Mouse (Mus musculus) small intestine, adult 2 months (tissue): Measurements from ENCODE around the gene Inhbc. TPM values are rescaled to one million over a fixed set of nuclear protein-coding genes. Genes with fewer than 3 reads are reported as not detected.

Source experiments
- H3K27ac ChIP-seq: fragments of 200-500 bp; 2 replicates; pipeline ENCODE4 v1.5.1; 2012; ENCODE audit warnings: low read depth, low read length, control low read depth, inconsistent platforms; ENCODE audit not compliant: insufficient read depth
- H3K27me3 ChIP-seq: fragments of 200-500 bp; 2 replicates; pipeline ENCODE4 v1.6.1; 2012; ENCODE audit warnings: mild to moderate bottlenecking, moderate library complexity, low read length, inconsistent platforms; ENCODE audit not compliant: control insufficient read depth, insufficient read depth
- H3K36me3 ChIP-seq: fragments of 200-500 bp; 2 replicates; pipeline ENCODE4 v1.6.1; 2012; ENCODE audit warnings: mild to moderate bottlenecking, low read length, control low read depth, inconsistent platforms; ENCODE audit not compliant: control insufficient read depth, insufficient read depth
- H3K4me1 ChIP-seq: fragments of 200-500 bp; 2 replicates; pipeline ENCODE4 v1.6.1; 2012; ENCODE audit warnings: low read length, inconsistent platforms, mixed read lengths; ENCODE audit not compliant: control insufficient read depth, insufficient read depth, insufficient read length
- H3K4me3 ChIP-seq: fragments of 200-500 bp; 2 replicates; pipeline ENCODE4 v1.5.1; 2012; ENCODE audit warnings: low read depth, mild to moderate bottlenecking, control low read depth, inconsistent platforms, low read length, moderate library complexity
- CTCF ChIP-seq: fragments of 200-500 bp; IDR thresholded peaks from 2 replicates; pipeline ENCODE4 v1.5.1; 2012; ENCODE audit warnings: low read depth, mild to moderate bottlenecking, control low read depth, inconsistent platforms, low read length, moderate library complexity, mixed read lengths; ENCODE audit not compliant: insufficient replicate concordance, insufficient read length; ENCODE audit errors: extremely low read depth
- POLR2A ChIP-seq: fragments of 200-500 bp; IDR thresholded peaks from 2 replicates; pipeline ENCODE4 v1.6.1; 2012; ENCODE audit warnings: low read depth, mild to moderate bottlenecking, control low read depth, inconsistent platforms, low read length, moderate library complexity
- WGBS: fragments of 180-500 bp; shearing (Covaris S2); methylation state at CpG from one replicate; pipeline ENCODE4 v1.1.7; 2018; 5-methylcytosine and 5-hydroxymethylcytosine counted together
- polyA plus RNA-seq: library from polyadenylated mRNA; depleted of rRNA; stranded (reverse); fragments of >200 nt; gene quantifications from 2 replicates; pipeline ENCODE4 v1.2.3, GENCODE M21; 2012; rRNA removed

Inhbc gene
- 0.09 TPM in 1 of 2 replicates, not detected in the other for polyA plus RNA-seq

DNA sequence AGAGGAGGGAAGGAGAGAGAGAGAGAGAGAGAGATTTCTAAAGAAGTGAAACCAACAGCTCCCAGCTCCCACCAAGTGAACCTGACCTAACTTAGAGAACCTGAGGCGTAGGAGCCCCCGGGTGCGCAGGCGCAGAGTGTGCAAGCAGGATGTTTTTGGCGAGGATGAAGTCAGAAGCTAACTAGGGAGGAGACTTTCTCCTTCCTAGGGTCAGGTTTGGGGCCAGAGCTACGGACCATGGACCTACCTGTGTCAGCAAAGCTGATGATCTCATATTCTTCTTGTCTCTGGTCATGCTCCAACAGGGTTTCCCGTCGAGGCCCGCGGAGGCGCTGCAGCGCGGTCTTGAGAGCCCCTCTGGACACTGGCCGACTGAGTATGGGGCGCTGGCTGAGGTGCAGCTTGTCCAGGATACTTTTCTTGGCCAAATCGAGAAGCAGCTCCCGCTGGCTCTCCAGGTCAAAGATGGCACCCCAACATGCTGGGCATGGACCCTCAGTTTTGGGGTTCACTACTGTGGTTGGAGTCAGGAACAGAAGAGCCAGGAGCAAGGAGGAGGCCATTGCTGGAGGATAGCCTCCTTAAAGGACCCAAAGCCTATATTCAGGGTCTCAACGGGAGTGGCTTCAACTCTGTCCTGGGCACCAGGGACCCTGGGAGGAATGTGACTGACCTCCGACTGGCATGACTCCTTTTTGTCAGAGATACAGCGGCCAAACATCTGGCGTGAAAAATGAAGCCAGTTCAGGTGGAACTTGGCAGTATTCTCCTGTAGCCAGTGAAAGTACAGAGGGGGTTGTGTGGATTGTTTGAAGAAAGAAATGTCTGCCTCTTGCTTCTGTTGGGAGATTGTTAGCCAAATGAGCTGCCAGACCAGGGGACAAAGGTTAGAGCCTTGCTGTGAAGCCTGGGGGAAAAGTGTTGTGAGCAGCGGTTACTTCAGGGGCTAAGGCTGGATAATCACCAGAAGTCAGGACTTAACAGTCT, at the start of gene Inhbc:
TSS of gene Inhbc (minus strand) at position 598 of the 987 bp plus-strand sequence.
- Histone ChIP-seq H3K27ac (no peak within 1 kb of the TSS), H3K27me3 (no peaks in the 10 kb centered on the region), H3K4me1 (no peaks in the 10 kb centered on the region), H3K4me3 (no peak within 1 kb of the TSS), H3K36me3 (no peaks in the 10 kb centered on the region)
- TF ChIP-seq CTCF (no peak), POLR2A (no peak)
- 79% methylated on average over 22 of the region's 22 CpGs for WGBS

DNA sequence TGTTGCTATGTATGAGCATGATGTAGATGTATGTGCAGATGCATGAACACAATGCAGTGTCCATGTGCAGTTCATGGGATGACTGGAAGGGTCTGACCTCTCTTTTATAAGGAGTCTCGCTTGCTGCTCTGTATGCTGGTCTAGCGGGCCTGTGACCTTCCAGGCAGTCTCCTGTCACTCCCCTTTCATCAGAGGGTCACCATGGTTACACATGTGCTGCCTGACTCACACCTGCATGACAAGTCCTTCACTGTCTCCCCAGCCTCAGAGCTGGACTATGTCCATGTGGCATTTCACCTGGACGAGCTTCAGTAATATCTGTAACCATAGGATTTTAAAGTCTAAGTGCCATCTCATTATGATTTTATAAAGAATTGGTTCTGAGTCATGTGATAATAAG, 43.9 kb upstream of the Inhbc start:
- Histone ChIP-seq H3K27me3 (no peaks in the 10 kb centered on the region), H3K36me3 (peaks cover 5% of the 10 kb centered on the region; the same call in 1 of the 2 replicates), H3K27ac (no peak overlapping the region), H3K4me3 (no peak overlapping the region), H3K4me1 (no peaks in the 10 kb centered on the region)
- 85% methylated on average over 3 of the region's 3 CpGs for WGBS
- TF ChIP-seq POLR2A (no peak), CTCF (no peak)

GRCm38 (mm10) chr10:127413585-127413984, 43.4 kb upstream of the Inhbc start:
- no peak overlapping the region for H3K4me3 ChIP-seq
- no peaks in the 10 kb centered on the region for H3K27me3 ChIP-seq
- WGBS: 68% methylated on average over 1 of the region's 1 CpGs
- H3K27ac ChIP-seq: no peak overlapping the region
- no peaks in the 10 kb centered on the region for H3K4me1 ChIP-seq
- no peak for TF ChIP-seq CTCF
- TF ChIP-seq POLR2A: no peak
- H3K36me3 ChIP-seq: peaks cover 5% of the 10 kb centered on the region; the same call in 1 of the 2 replicates

- peaks cover 3% of the 10 kb centered on the region; the same call in 1 of the 2 replicates for H3K36me3 ChIP-seq
- no peak overlapping the region for H3K27ac ChIP-seq
- 40% methylated on average over 2 of the region's 2 CpGs for WGBS
- no peak overlapping the region for H3K4me3 ChIP-seq
- no peaks in the 10 kb centered on the region for H3K4me1 ChIP-seq
- H3K27me3 ChIP-seq: no peaks in the 10 kb centered on the region
- TF ChIP-seq POLR2A (no peak), CTCF (no peak)
These were observed 42.5 kb upstream of the Inhbc start for GRCm38 (mm10) chr10:127412776-127413175.

- no peak overlapping the region for H3K4me3 ChIP-seq
- no peaks in the 10 kb centered on the region for H3K27me3 ChIP-seq
- TF ChIP-seq POLR2A (no peak), CTCF (no peak)
- no peak overlapping the region for H3K27ac ChIP-seq
- peaks cover 3% of the 10 kb centered on the region; the same call in 1 of the 2 replicates for H3K36me3 ChIP-seq
- WGBS: 45% methylated on average over 5 of the region's 5 CpGs
- H3K4me1 ChIP-seq: no peaks in the 10 kb centered on the region
These were observed 41.9 kb upstream of the Inhbc start for GRCm38 (mm10) chr10:127412101-127412500.

DNA sequence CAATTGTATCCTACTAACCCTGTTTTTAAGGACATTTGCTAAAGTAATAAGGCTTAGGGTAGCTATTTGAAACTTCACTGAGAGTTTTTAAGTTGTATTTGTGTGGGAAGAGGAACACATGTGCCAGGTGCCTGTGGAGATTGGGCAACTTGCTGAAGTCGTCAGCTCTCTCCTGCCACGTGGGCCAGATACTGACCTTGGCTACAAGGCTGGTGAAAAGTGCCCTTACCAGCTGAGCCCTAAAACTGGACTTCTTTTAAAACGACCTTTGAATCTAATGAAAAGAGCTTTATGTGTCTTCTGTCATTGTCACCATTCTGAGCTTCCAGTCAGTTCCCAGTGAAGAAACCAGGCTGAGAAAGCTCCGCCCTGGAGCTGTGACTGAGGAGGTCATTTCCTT, 37.2 kb upstream of the Inhbc start:
- H3K27ac ChIP-seq: no peak overlapping the region
- H3K27me3 ChIP-seq: no peaks in the 10 kb centered on the region
- TF ChIP-seq POLR2A (no peak), CTCF (no peak)
- H3K36me3 ChIP-seq: peaks cover 11% of the 10 kb centered on the region; the same call in 1 of the 2 replicates
- H3K4me3 ChIP-seq: no peak overlapping the region
- WGBS: 49% methylated on average over 4 of the region's 4 CpGs
- no peaks in the 10 kb centered on the region for H3K4me1 ChIP-seq

GRCm38 (mm10) chr10:127404701-127405100, 34.5 kb upstream of the Inhbc start:
- WGBS: 92% methylated on average over 3 of the region's 3 CpGs
- no peak overlapping the region for H3K4me3 ChIP-seq
- TF ChIP-seq CTCF (no peak), POLR2A (no peak)
- H3K27ac ChIP-seq: no peak overlapping the region
- H3K27me3 ChIP-seq: no peaks in the 10 kb centered on the region
- no peaks in the 10 kb centered on the region for H3K4me1 ChIP-seq
- peaks cover 14% of the 10 kb centered on the region for H3K36me3 ChIP-seq

DNA sequence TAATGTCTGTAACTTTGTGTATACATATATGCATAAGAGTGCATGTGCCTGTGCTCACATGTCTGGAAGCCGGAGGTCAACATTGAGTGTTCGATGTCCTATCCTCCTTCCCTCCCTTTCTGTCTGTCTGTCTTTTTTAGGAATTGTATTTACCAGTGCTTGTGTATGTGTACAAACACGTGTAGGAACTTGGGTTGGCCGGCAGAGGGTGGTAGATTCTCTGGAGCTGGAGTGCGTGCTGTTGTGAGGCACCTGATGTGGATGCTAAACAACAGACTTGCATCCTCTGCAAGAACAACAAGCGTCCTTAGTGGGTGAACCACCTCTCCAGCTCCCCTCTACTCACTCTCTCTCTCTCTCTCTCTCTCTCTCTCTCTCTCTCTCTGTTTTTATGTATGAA, 21.5 kb upstream of the Inhbc start:
- TF ChIP-seq POLR2A (no peak), CTCF (peak; percentile 9; the same call in 1 of the 2 replicates)
- 84% methylated on average over 6 of the region's 6 CpGs for WGBS
- Histone ChIP-seq H3K27ac (no peak overlapping the region), H3K4me1 (no peaks in the 10 kb centered on the region), H3K4me3 (no peak overlapping the region), H3K36me3 (peaks cover 14% of the 10 kb centered on the region), H3K27me3 (no peaks in the 10 kb centered on the region)
